Comparison of ENCODE assay signal across 1 mouse cellular context in the genomic region with DNA sequence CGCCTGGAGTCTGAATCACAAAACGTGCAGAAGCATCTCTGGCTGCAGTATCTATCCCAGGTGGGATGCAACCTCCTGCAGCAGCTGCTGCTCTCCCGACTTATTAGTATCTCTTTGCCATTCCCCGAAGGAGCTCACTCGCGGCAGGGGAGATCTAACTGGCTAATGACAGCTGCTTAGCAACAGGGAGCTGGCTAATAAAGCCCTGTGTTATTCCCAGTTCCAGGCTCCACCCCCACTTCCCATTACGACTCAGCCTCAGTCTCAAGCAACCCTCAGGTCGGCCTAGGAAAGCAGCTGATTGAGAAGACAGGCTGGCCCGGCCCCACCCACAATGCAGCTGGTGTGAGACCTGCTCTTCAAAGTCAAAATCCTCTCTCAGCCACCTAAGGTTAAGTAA.
TF ChIP-seq lines count a peak whose summit lies in the region.

No protein-coding gene starts in this region.

TF ChIP-seq in CH12.LX, 34 proteins besides CTCF, POLR2A, EP300 and RAD21 (continued from another document):
- TF ChIP-seq JUND (conservative IDR thresholded peaks at IDR 0.05; ENCODE audit: low read depth, low read length), result no peak
- TF ChIP-seq NRF1 (IDR thresholded peaks at IDR 0.05; ENCODE audit: low read depth, low read length), result no peak
- no peak for TF ChIP-seq USF2 (conservative IDR thresholded peaks at IDR 0.05; ENCODE audit: low read depth, low read length)
- no peak for TF ChIP-seq ETS1 (conservative IDR thresholded peaks at IDR 0.05; ENCODE audit: low read depth, low read length)
- TF ChIP-seq SIN3A (IDR thresholded peaks at IDR 0.05; ENCODE audit: low read length), result no peak
- no peak for TF ChIP-seq GABPA (IDR thresholded peaks at IDR 0.05; ENCODE audit: insufficient replicate concordance, low read depth, low read length)
- TF ChIP-seq MXI1 (IDR thresholded peaks at IDR 0.05; ENCODE audit: low read depth, low read length), result no peak
- no peak for TF ChIP-seq USF1 (IDR thresholded peaks at IDR 0.05; ENCODE audit: low read depth, low read length)
- TF ChIP-seq MAFK (IDR thresholded peaks at IDR 0.05; ENCODE audit: insufficient replicate concordance, low read length), result no peak
- TF ChIP-seq SMC3 (IDR thresholded peaks at IDR 0.05; ENCODE audit: low read depth, low read length), result no peak
- no peak for TF ChIP-seq NELFE (IDR thresholded peaks at IDR 0.05; ENCODE audit: low read depth, low read length)
TF ChIP-seq in CH12.LX: peak in this region for 0.
